Mouse (Mus musculus) MEL (cell line): ENCODE data around the gene Gnl1. TPM values are rescaled to one million over a fixed set of nuclear protein-coding genes. Genes with fewer than 3 reads are reported as not detected.

Source experiments
- DNase-seq: peaks from one replicate; pipeline ENCODE4 v3.0.0; 2011; ENCODE audit warnings: low read depth, low spot score
- H3K27ac ChIP-seq: 2 replicates; pipeline ENCODE4 v1.5.1; 2012; ENCODE audit warnings: low read depth, mild to moderate bottlenecking, control low read depth, low read length, moderate library complexity; ENCODE audit not compliant: control insufficient read depth
- H3K27me3 ChIP-seq, 2 experiments: fragments of 150-350 bp in 1 of 2; sonication (generic) in 1 of 2; 2 replicates each; pipeline ENCODE4 v1.6.1; 2012; ENCODE audit warnings: low read length in 2 of 2, mild to moderate bottlenecking in 2 of 2, improper control_type of control experiment in 1 of 2, moderate library complexity in 1 of 2; ENCODE audit not compliant: insufficient read depth in 2 of 2, control insufficient read depth in 1 of 2
- H3K36me3 ChIP-seq, 2 experiments: 2 replicates each; pipeline ENCODE4 v1.6.1; 2012 to 2014; ENCODE audit warnings: low read length in 2 of 2, improper control_type of control experiment in 1 of 2, inconsistent platforms in 1 of 2, mild to moderate bottlenecking in 1 of 2; ENCODE audit not compliant: insufficient read depth in 2 of 2, control insufficient read depth in 1 of 2
- H3K4me1 ChIP-seq, 2 experiments: fragments of 150-350 bp in 1 of 2; sonication (generic) in 1 of 2; 2 replicates each; pipeline ENCODE4 v1.6.1; 2012; ENCODE audit warnings: low read length in 2 of 2, improper control_type of control experiment in 1 of 2, mild to moderate bottlenecking in 1 of 2; ENCODE audit not compliant: insufficient read depth in 2 of 2, control insufficient read depth in 1 of 2
- H3K4me3 ChIP-seq, 2 experiments: fragments of 150-350 bp in 1 of 2; sonication (generic) in 1 of 2; 2 replicates each; pipeline ENCODE4 v1.5.1; 2012; ENCODE audit warnings: low read depth in 2 of 2, low read length in 2 of 2, mild to moderate bottlenecking in 2 of 2, moderate library complexity in 2 of 2, control low read depth in 1 of 2, improper control_type of control experiment in 1 of 2; ENCODE audit not compliant: control insufficient read depth in 1 of 2, insufficient read depth in 1 of 2
- H3K79me2 ChIP-seq: 2 replicates; pipeline ENCODE4 v1.6.1; 2012; ENCODE audit warnings: mild to moderate bottlenecking, low read length, moderate library complexity; ENCODE audit not compliant: control insufficient read depth, poor library complexity, insufficient read depth
- H3K9ac ChIP-seq: 2 replicates; pipeline ENCODE4 v1.6.1; 2012; ENCODE audit warnings: low read depth, mild to moderate bottlenecking, control low read depth, low read length, moderate library complexity; ENCODE audit not compliant: control insufficient read depth, poor library complexity, severe bottlenecking
- H3K9me3 ChIP-seq: fragments of 150-350 bp; sonication (generic); replicated peaks from 2 replicates; pipeline ENCODE4 v1.6.1; 2012; ENCODE audit warnings: mild to moderate bottlenecking, low read length, improper control_type of control experiment, moderate library complexity; ENCODE audit not compliant: insufficient read depth
- BHLHE40 ChIP-seq: IDR thresholded peaks from 2 replicates; pipeline ENCODE4 v1.6.1; 2012; ENCODE audit warnings: low read depth, mild to moderate bottlenecking, inconsistent platforms, low read length, improper control_type of control experiment, borderline replicate concordance
- CHD1 ChIP-seq: IDR thresholded peaks from 2 replicates; pipeline ENCODE4 v1.6.1; 2012; ENCODE audit warnings: low read depth, mild to moderate bottlenecking, inconsistent platforms, low read length, improper control_type of control experiment
- CHD2 ChIP-seq: IDR thresholded peaks from 2 replicates; pipeline ENCODE4 v1.6.1; 2011; ENCODE audit warnings: low read length, improper control_type of control experiment
- CTCF ChIP-seq, 3 experiments: IDR thresholded peaks in 2 of 3; conservative IDR thresholded peaks in 1 of 3; 2 replicates each; pipeline ENCODE4 v1.5.1; 2011 to 2012; ENCODE audit warnings: low read length in 3 of 3, low read depth in 2 of 3, mild to moderate bottlenecking in 2 of 3, improper control_type of control experiment in 1 of 3, inconsistent platforms in 1 of 3, mixed read lengths in 1 of 3, moderate library complexity in 1 of 3; ENCODE audit not compliant: control insufficient read depth in 1 of 3, insufficient read depth in 1 of 3, poor library complexity in 1 of 3, severe bottlenecking in 1 of 3
- E2F4 ChIP-seq: IDR thresholded peaks from 2 replicates; pipeline ENCODE4 v1.6.1; 2011; ENCODE audit warnings: low read depth, low read length, improper control_type of control experiment, borderline replicate concordance
- EP300 ChIP-seq, 2 experiments: IDR thresholded peaks; 2 replicates each; pipeline ENCODE4 v1.6.1; 2011; ENCODE audit warnings: improper control_type of control experiment in 2 of 2, low read length in 2 of 2, low read depth in 1 of 2, mild to moderate bottlenecking in 1 of 2
- ETS1 ChIP-seq: IDR thresholded peaks from 2 replicates; pipeline ENCODE4 v1.6.1; 2012; ENCODE audit warnings: low read depth, mild to moderate bottlenecking, inconsistent platforms, low read length, improper control_type of control experiment, moderate library complexity
- GABPA ChIP-seq: IDR thresholded peaks from 2 replicates; pipeline ENCODE4 v1.6.1; 2012; ENCODE audit warnings: low read depth, mild to moderate bottlenecking, inconsistent platforms, low read length, improper control_type of control experiment, moderate library complexity
- GATA1 ChIP-seq: IDR thresholded peaks from 2 replicates; pipeline ENCODE4 v1.6.1; 2011; ENCODE audit warnings: low read depth, low read length, improper control_type of control experiment
- HCFC1 ChIP-seq: IDR thresholded peaks from 2 replicates; pipeline ENCODE4 v1.6.1; 2012; ENCODE audit warnings: low read depth, mild to moderate bottlenecking, inconsistent platforms, low read length, improper control_type of control experiment, moderate library complexity
- KAT2A ChIP-seq: conservative IDR thresholded peaks from 2 replicates; pipeline ENCODE4 v1.6.1; 2012; ENCODE audit warnings: low read depth, low read length, improper control_type of control experiment, inconsistent platforms
- MAFK ChIP-seq: IDR thresholded peaks from 2 replicates; pipeline ENCODE4 v1.6.1; 2011; ENCODE audit warnings: low read depth, mild to moderate bottlenecking, low read length, improper control_type of control experiment, borderline replicate concordance
- MAX ChIP-seq: IDR thresholded peaks from 2 replicates; pipeline ENCODE4 v1.6.1; 2011; ENCODE audit warnings: low read length, improper control_type of control experiment
- MAZ ChIP-seq: IDR thresholded peaks from 2 replicates; pipeline ENCODE4 v1.6.1; 2012; ENCODE audit warnings: low read depth, mild to moderate bottlenecking, inconsistent platforms, low read length, improper control_type of control experiment
- MXI1 ChIP-seq: IDR thresholded peaks from 2 replicates; pipeline ENCODE4 v1.6.1; 2011; ENCODE audit warnings: mild to moderate bottlenecking, low read depth, low read length, improper control_type of control experiment
- MYB ChIP-seq: IDR thresholded peaks from 2 replicates; pipeline ENCODE4 v1.6.1; 2011; ENCODE audit warnings: mild to moderate bottlenecking, low read depth, low read length, improper control_type of control experiment
- MYC ChIP-seq: IDR thresholded peaks from 2 replicates; pipeline ENCODE4 v1.6.1; 2011; ENCODE audit warnings: low read depth, mild to moderate bottlenecking, low read length, improper control_type of control experiment, moderate library complexity
- NELFE ChIP-seq: IDR thresholded peaks from 2 replicates; pipeline ENCODE4 v1.6.1; 2011; ENCODE audit warnings: low read depth, low read length, improper control_type of control experiment
- POLR2A ChIP-seq, 2 experiments: IDR thresholded peaks; 2 replicates each; pipeline ENCODE4 v1.6.1; 2011 to 2012; ENCODE audit warnings: low read length in 2 of 2, mild to moderate bottlenecking in 2 of 2, control low read depth in 1 of 2, improper control_type of control experiment in 1 of 2, low read depth in 1 of 2, moderate library complexity in 1 of 2; ENCODE audit not compliant: control insufficient read depth in 1 of 2, insufficient read depth in 1 of 2, poor library complexity in 1 of 2
- POLR2AphosphoS2 ChIP-seq: IDR thresholded peaks from 2 replicates; pipeline ENCODE4 v1.6.1; 2011; ENCODE audit warnings: low read length, improper control_type of control experiment
- POLR2AphosphoS5 ChIP-seq: IDR thresholded peaks from 2 replicates; pipeline ENCODE4 v1.6.1; 2012; ENCODE audit warnings: low read depth, borderline replicate concordance, mild to moderate bottlenecking, inconsistent platforms, low read length, moderate library complexity, mixed read lengths
- RAD21 ChIP-seq: IDR thresholded peaks from 2 replicates; pipeline ENCODE4 v1.6.1; 2011; ENCODE audit warnings: mild to moderate bottlenecking, low read depth, low read length, improper control_type of control experiment
- SIN3A ChIP-seq: IDR thresholded peaks from 2 replicates; pipeline ENCODE4 v1.6.1; 2012; ENCODE audit warnings: low read length, improper control_type of control experiment, inconsistent platforms
- TBP ChIP-seq: IDR thresholded peaks from 2 replicates; pipeline ENCODE4 v1.8.0; 2011; ENCODE audit warnings: low read depth, low read length, improper control_type of control experiment
- TCF12 ChIP-seq: IDR thresholded peaks from 2 replicates; pipeline ENCODE4 v1.6.1; 2014; ENCODE audit warnings: low read depth, mild to moderate bottlenecking, inconsistent platforms, low read length, improper control_type of control experiment, moderate library complexity
- USF1 ChIP-seq: IDR thresholded peaks from 2 replicates; pipeline ENCODE4 v1.6.1; 2014; ENCODE audit warnings: low read depth, mild to moderate bottlenecking, inconsistent platforms, low read length, improper control_type of control experiment, moderate library complexity
- ZC3H11A ChIP-seq: IDR thresholded peaks from 2 replicates; pipeline ENCODE4 v1.6.1; 2012; ENCODE audit warnings: low read depth, mild to moderate bottlenecking, inconsistent platforms, low read length, improper control_type of control experiment
- ZMIZ1 ChIP-seq: IDR thresholded peaks from 2 replicates; pipeline ENCODE4 v1.6.1; 2012; ENCODE audit warnings: low read depth, mild to moderate bottlenecking, inconsistent platforms, low read length, improper control_type of control experiment, moderate library complexity
- ZNF384 ChIP-seq: IDR thresholded peaks from 2 replicates; pipeline ENCODE4 v1.6.1; 2012; ENCODE audit warnings: low read depth, mild to moderate bottlenecking, inconsistent platforms, low read length, improper control_type of control experiment
- polyA plus RNA-seq, 2 experiments: library from polyadenylated mRNA; stranded (reverse) in 1 of 2; unstranded in 1 of 2; fragments of >175 nt in 1 of 2; fragments of >200 nt in 1 of 2; gene quantifications; 2 replicates each; pipeline versions ENCODE4 v1.2.1 to v1.2.4; 2012; ENCODE audit warnings: low replicate concordance in 2 of 2, low read depth in 1 of 2; ENCODE audit not compliant: insufficient read length in 2 of 2, insufficient read depth in 1 of 2, missing spikeins in 1 of 2
- total RNA-seq: library from RNA; depleted of rRNA; stranded (reverse); fragments of 300-350 nt; gene quantifications from 2 replicates; pipeline ENCODE4 v1.2.3, GENCODE M21; 2012

Gnl1 gene
- total and polyA plus RNA-seq, 3 experiments = 57.1 to 98.5 TPM; not detected in 1

DNA sequence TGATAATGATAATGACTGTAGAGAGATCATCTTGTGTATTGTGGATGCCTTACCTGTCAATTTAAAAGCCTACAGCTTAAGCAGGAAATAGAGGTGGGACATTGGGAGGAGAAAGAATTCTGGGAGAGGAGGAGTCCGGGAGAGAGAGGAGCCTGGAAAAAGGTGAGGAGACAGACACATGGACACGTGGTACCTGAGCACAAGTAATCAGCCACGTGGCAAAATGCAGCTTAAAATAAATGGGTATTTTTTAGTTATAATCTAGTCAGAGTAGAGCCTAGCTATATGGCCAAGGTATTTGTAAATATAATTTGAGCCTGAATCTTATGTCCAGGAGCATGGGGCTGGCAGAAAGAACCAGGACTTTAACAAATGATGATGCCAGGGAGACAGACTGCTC lies 39.9 kb downstream of the Gnl1 start:
- no peaks in the 10 kb centered on the region for H3K27me3 ChIP-seq
- peak overlapping the region; percentile 52 for H3K4me3 ChIP-seq
- TF ChIP-seq ZC3H11A (no peak), MAX (peak; percentile 90), USF1 (peak; percentile 68), MYC (peak; percentile 97), CTCF (IDR thresholded peaks at IDR 0.05 in 2 of 3, conservative IDR thresholded peaks at IDR 0.05 in 1 of 3; ENCODE audit: control insufficient read depth in 1 of 3, insufficient read depth in 1 of 3, low read depth in 2 of 3, low read length in 3 of 3, poor library complexity in 1 of 3, severe bottlenecking in 1 of 3) (no peak), MXI1 (peak; percentile 90)
- H3K9me3 ChIP-seq = no peaks in the 10 kb centered on the region
- H3K79me2 ChIP-seq = peaks cover 77% of the 10 kb centered on the region
- H3K4me1 ChIP-seq = peaks cover 26 to 59% of the 10 kb centered on the region in 2 experiments
- DNase-seq = peak; percentile 34
- peak overlapping the region; percentile 97 for H3K27ac ChIP-seq
- peaks cover 13 to 58% of the 10 kb centered on the region in 2 experiments for H3K36me3 ChIP-seq
- H3K9ac ChIP-seq = peak overlapping the region; percentile 60

DNA sequence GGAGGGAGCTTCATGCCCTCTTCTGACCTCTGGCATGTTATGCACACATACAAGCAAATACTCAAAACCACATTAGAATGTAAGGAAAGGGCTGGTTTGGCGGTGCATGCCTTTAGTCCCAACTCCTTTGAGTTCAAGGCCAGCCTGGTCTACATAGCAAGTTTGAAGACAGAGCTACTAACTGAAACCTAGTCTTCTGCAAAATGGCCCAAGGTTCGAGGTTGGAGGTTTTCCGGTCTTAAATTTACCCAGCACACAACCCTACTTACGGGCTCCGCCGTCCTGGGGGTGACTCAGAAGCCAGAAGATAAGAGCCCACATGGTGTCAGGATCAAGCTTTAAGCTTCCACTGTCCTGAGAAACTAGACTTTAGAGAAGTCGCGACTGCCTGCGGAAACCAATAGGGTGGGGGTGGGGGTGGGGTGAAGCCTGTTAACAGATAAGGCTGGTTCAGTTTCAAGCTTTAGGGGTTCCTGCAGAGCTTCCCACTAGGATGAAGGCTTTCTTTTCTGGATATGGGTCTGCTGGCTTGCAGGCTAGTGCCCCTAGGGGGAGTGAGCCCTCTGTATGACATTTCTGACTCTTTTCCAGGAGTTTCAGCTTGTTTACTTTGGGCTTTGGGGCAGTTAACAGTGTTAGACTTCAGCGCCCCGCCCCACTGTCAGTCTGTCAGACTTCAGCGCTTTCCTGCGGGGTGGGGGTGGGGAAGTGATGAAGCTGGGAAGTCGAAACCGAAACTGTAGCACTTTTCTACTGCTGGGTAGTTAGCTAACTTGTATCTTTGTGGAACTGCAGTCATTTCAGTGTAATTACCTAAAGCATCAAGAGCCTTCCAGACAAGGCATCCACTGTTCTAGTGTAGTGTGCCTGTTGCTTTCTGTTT lies 40.8 kb downstream of the Gnl1 start, which contains the start of gene H2-T24:
Gene H2-T24 (minus strand): TSS at position 370 of the 883 bp plus-strand sequence.
- H3K4me3 ChIP-seq = peak within 1 kb of the TSS; percentile 52
- H3K36me3 ChIP-seq = peaks cover 8 to 66% of the 10 kb centered on the region in 2 experiments
- H3K27ac ChIP-seq = peak within 1 kb of the TSS; percentile 97
- peak within 1 kb of the TSS; percentile 64 for H3K9ac ChIP-seq
- H3K79me2 ChIP-seq = peaks cover 78% of the 10 kb centered on the region
- no peaks in the 10 kb centered on the region for H3K27me3 ChIP-seq
- no peaks in the 10 kb centered on the region for H3K9me3 ChIP-seq
- peak; percentile 97 for DNase-seq
- peaks cover 36 to 66% of the 10 kb centered on the region in 2 experiments for H3K4me1 ChIP-seq
- peak; percentile 89 for TF ChIP-seq MXI1
- no peak for TF ChIP-seq ZC3H11A
- TF ChIP-seq GATA1 = peak; percentile 88
- no peak for TF ChIP-seq E2F4
- peak; percentile 92 for TF ChIP-seq ETS1
- peak; percentile 58 for TF ChIP-seq NELFE
- TF ChIP-seq SIN3A = peak; percentile 93
- TF ChIP-seq POLR2AphosphoS5 = no peak
- TF ChIP-seq EP300 (IDR thresholded peaks at IDR 0.05; ENCODE audit: low read depth in 1 of 2, low read length in 2 of 2) = peak; percentile 16 to 65; a peak in 3 of 4 replicates
- peak; percentile 46; the same call in 1 of the 2 replicates for TF ChIP-seq MAX
- no peak for TF ChIP-seq ZNF384
- peak; percentile 46 for TF ChIP-seq BHLHE40
- peak; percentile 58 for TF ChIP-seq TBP
- no peak for TF ChIP-seq GABPA
- TF ChIP-seq KAT2A = no peak
- no peak for TF ChIP-seq POLR2AphosphoS2
- no peak for TF ChIP-seq ZMIZ1
- TF ChIP-seq USF1 = 0 out of 2 replicates have a peak, but pooled peaks have one; percentile 33
- peak; percentile 58 for TF ChIP-seq HCFC1
- TF ChIP-seq MAFK = no peak
- no peak for TF ChIP-seq RAD21
- no peak; the same call in 1 of the 2 replicates for TF ChIP-seq MYB
- no peak for TF ChIP-seq CHD1
- TF ChIP-seq MAZ = no peak
- TF ChIP-seq CHD2 = peak; percentile 71
- peak in 1 of 3 experiments; percentile 21; a peak in 2 of 6 replicates for TF ChIP-seq CTCF (IDR thresholded peaks at IDR 0.05 in 2 of 3, conservative IDR thresholded peaks at IDR 0.05 in 1 of 3; ENCODE audit: control insufficient read depth in 1 of 3, insufficient read depth in 1 of 3, low read depth in 2 of 3, low read length in 3 of 3, poor library complexity in 1 of 3, severe bottlenecking in 1 of 3)
- TF ChIP-seq POLR2A (IDR thresholded peaks at IDR 0.05; ENCODE audit: control insufficient read depth in 1 of 2, insufficient read depth in 1 of 2, low read depth in 1 of 2, low read length in 2 of 2, poor library complexity in 1 of 2) = peak; percentile 30 to 82; a peak in 2 of 4 replicates
- no peak; the same call in 1 of the 2 replicates for TF ChIP-seq TCF12
